Mouse (Mus musculus): ENCODE data around the gene Parvb. TPM values are rescaled to one million over a fixed set of nuclear protein-coding genes. Genes with fewer than 3 reads are reported as not detected.

Parvb gene
- total and polyA plus RNA-seq, 2 experiments from 2014 or later: 10.8 to 26.1 TPM

DNA sequence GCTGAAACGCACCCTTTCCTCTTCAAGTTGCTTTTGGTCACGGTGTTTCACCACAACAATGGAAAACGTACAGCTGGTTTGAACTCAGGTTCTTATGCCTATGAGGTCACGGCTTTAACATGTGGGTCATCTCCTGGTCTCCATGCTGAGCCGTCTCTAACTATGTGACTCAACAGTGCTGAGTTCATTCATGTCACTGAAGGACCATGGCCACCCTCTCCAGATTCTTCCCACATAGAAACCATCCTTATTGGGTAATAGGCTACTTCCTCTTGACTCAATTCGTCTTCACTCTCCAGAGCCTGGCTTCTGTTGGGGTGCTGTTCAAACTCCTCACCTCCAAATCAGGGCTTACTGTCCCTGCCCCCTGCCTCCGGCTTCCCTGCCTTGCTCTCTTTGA, 119.5 kb downstream of the Parvb start:
- H3K9me3 ChIP-seq (replicated peaks; ENCODE audit: control insufficient read depth, low read length): no peaks in the 10 kb centered on the region; the same call in 1 of the 2 replicates
- 78% methylated on average over 7 of the region's 7 CpGs for WGBS
- H3K27ac ChIP-seq (ENCODE audit: low read depth): no peak overlapping the region
- H3K36me3 ChIP-seq (replicated peaks; ENCODE audit: control insufficient read depth, insufficient read depth, low read length): no peaks in the 10 kb centered on the region
- no peak overlapping the region for H3K4me2 ChIP-seq (ENCODE audit: low read depth, low read length)
- no peak for TF ChIP-seq EP300 (IDR thresholded peaks at IDR 0.05; ENCODE audit: low read depth)
- no peak for TF ChIP-seq CTCF (IDR thresholded peaks at IDR 0.05; ENCODE audit: low read depth)
- H3K27me3 ChIP-seq (ENCODE audit: control insufficient read depth, insufficient read depth, low read length): no peaks in the 10 kb centered on the region
- no peak overlapping the region for H3K4me3 ChIP-seq (ENCODE audit: low read depth, low read length)
- no peak for DNase-seq (ENCODE audit: low spot score)
- no peaks in the 10 kb centered on the region for H3K4me1 ChIP-seq (ENCODE audit: control insufficient read depth, insufficient read depth)
- ATAC-seq (ENCODE audit: insufficient read depth, low read depth): no peak
- H3K9ac ChIP-seq (replicated peaks; ENCODE audit: low read depth, low read length): no peak overlapping the region

DNA sequence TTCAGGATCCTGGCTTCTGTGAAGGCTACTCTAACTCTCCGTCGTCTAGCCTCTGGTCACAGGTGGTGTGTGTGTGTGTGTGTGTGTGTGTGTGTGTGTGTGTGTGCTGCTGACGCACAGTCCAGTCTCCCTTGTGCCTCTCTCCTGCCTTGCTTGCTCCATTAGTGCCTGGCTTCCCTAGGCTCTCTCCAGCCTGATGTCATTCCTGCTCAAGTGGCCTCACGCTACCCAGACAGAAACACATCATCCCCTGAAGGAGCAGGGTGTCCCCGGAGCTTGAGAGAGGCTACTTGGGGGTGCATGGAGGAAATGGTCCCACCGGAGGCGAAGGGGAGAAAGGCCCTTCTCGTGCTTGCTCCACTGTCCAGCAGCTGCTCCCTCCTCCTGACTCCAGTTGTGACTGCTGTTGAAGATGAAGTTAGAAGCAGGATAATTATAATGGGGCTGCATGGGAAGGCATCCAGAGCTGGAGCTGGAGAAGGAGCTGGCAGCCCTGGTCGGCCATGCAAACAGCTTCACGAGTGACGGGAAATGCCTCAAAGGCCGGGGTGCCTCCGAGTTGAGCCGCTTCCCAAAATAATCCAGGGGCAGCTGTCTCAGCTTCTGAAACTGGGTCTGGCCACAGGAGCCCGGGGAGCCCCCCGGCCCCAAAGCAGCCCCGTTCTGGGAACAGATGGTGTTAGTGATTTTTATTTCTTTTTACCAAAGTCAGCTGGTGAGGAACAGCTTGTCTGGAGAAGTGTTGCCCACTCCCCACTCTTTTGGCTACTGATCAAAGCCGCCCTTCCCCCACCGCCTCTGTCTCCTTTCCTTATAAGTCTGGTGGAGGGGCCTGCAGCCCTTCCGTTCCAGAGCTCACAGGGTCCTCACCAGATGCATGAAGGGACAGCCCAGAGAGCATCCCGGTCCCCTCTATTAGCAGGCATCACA, 120.3 kb downstream of the Parvb start:
- Histone ChIP-seq H3K27ac (ENCODE audit: low read depth) (no peak overlapping the region), H3K27me3 (ENCODE audit: control insufficient read depth, insufficient read depth, low read length) (no peaks in the 10 kb centered on the region), H3K4me3 (ENCODE audit: low read depth, low read length) (no peak overlapping the region), H3K4me2 (ENCODE audit: low read depth, low read length) (no peak overlapping the region), H3K9me3 (replicated peaks; ENCODE audit: control insufficient read depth, low read length) (no peaks in the 10 kb centered on the region; the same call in 1 of the 2 replicates), H3K9ac (replicated peaks; ENCODE audit: low read depth, low read length) (no peak overlapping the region), H3K4me1 (ENCODE audit: control insufficient read depth, insufficient read depth) (no peaks in the 10 kb centered on the region), H3K36me3 (replicated peaks; ENCODE audit: control insufficient read depth, insufficient read depth, low read length) (no peaks in the 10 kb centered on the region)
- ATAC-seq (ENCODE audit: insufficient read depth, low read depth) (no peak), DNase-seq (ENCODE audit: low spot score) (no peak)
- no peak for TF ChIP-seq CTCF (IDR thresholded peaks at IDR 0.05; ENCODE audit: low read depth)
- no peak for TF ChIP-seq EP300 (IDR thresholded peaks at IDR 0.05; ENCODE audit: low read depth)
- WGBS: 52% methylated on average over 21 of the region's 21 CpGs

DNA sequence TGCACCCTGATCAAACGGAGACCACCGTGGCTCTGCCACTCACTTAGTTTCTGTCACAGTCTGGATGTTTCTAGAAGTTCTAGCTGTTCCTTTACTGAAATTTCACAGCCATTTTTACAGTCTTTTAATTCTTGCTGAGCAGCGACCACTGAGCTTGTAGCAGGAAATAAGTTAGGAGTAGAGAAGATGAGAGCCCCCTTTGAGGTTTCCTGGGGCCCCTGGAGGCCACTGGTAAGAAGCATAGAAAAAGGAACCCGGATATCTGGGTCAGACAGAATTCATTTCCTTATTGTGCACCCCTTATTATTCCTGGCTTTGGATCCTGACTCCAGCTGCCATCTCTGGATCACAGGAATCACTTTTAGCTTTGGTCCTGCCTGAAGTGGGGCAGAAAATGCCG, 123.2 kb downstream of the Parvb start:
- no peak overlapping the region for H3K4me3 ChIP-seq (ENCODE audit: low read depth, low read length)
- ATAC-seq (ENCODE audit: insufficient read depth, low read depth) (no peak), DNase-seq (ENCODE audit: low spot score) (no peak)
- no peak overlapping the region for H3K4me2 ChIP-seq (ENCODE audit: low read depth, low read length)
- H3K9me3 ChIP-seq (replicated peaks; ENCODE audit: control insufficient read depth, low read length): no peaks in the 10 kb centered on the region; the same call in 1 of the 2 replicates
- H3K36me3 ChIP-seq (replicated peaks; ENCODE audit: control insufficient read depth, insufficient read depth, low read length): no peaks in the 10 kb centered on the region
- H3K9ac ChIP-seq (replicated peaks; ENCODE audit: low read depth, low read length): no peak overlapping the region
- H3K4me1 ChIP-seq (ENCODE audit: control insufficient read depth, insufficient read depth): no peaks in the 10 kb centered on the region
- 66% methylated on average over 5 of the region's 5 CpGs for WGBS
- H3K27me3 ChIP-seq (ENCODE audit: control insufficient read depth, insufficient read depth, low read length): no peaks in the 10 kb centered on the region
- H3K27ac ChIP-seq (ENCODE audit: low read depth): no peak overlapping the region
- TF ChIP-seq EP300 (IDR thresholded peaks at IDR 0.05; ENCODE audit: low read depth): no peak
- TF ChIP-seq CTCF (IDR thresholded peaks at IDR 0.05; ENCODE audit: low read depth): no peak

DNA sequence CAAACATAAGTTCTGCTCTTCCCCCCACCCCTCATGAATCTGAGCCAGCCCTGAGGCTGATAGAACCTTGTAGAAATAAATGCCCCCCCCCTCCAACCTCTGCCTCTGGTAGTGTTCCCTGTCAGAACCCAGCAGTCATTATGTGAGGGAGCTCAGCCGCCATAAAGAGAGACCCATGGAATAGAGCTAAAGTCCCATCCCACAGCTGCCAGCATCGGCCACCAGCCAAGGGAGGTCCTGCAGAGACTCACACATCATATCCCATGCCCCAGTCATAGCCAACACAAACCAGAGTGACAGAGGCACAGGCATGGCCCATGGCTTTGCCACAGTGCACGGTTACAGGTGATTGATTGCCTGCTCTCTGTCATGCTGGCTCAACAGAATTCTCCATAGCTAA, 132.9 kb downstream of the Parvb start:
- ATAC-seq (ENCODE audit: insufficient read depth, low read depth) (no peak), DNase-seq (ENCODE audit: low spot score) (no peak)
- Histone ChIP-seq H3K4me1 (ENCODE audit: control insufficient read depth, insufficient read depth) (no peaks in the 10 kb centered on the region), H3K27me3 (ENCODE audit: control insufficient read depth, insufficient read depth, low read length) (no peaks in the 10 kb centered on the region), H3K9me3 (replicated peaks; ENCODE audit: control insufficient read depth, low read length) (0 out of 2 replicates have a peak, but pooled peaks cover 2% of the 10 kb centered on the region), H3K36me3 (replicated peaks; ENCODE audit: control insufficient read depth, insufficient read depth, low read length) (no peaks in the 10 kb centered on the region), H3K4me3 (ENCODE audit: low read depth, low read length) (no peak overlapping the region), H3K4me2 (ENCODE audit: low read depth, low read length) (no peak overlapping the region), H3K9ac (replicated peaks; ENCODE audit: low read depth, low read length) (no peak overlapping the region), H3K27ac (ENCODE audit: low read depth) (no peak overlapping the region)
- no peak for TF ChIP-seq CTCF (IDR thresholded peaks at IDR 0.05; ENCODE audit: low read depth)
- no peak for TF ChIP-seq EP300 (IDR thresholded peaks at IDR 0.05; ENCODE audit: low read depth)
- whole genome bisulfite sequencing: 65% methylated on average over 3 of the region's 3 CpGs

Other genes starting within 250 kb of the Parvb start
- 0.12 TPM in 1 of 2 replicates, not detected in the other for gene Efcab6, start 166.7 kb upstream of the Parvb start, total RNA-seq (2014; rRNA removed; ENCODE audit: low replicate concordance)
- 0.08 TPM in 1 of 2 replicates, not detected in the other for gene Efcab6, start 166.7 kb upstream of the Parvb start, polyA plus RNA-seq (2015; fragmentation: Nextera tagmentation; extraction: Ambion mirVana)
- 0.46 TPM in 1 of 2 replicates, not detected in the other for gene Sult4a1, start 126.3 kb upstream of the Parvb start, total RNA-seq (2014; rRNA removed; ENCODE audit: low replicate concordance)
- gene Sult4a1, start 126.3 kb upstream of the Parvb start, polyA plus RNA-seq (2015; fragmentation: Nextera tagmentation; extraction: Ambion mirVana): 0.18 and 0.29 TPM in 2 replicates
- not detected in 2 replicates for gene Pnpla5, start 108.9 kb upstream of the Parvb start, total RNA-seq (2014; rRNA removed; ENCODE audit: low replicate concordance)
- not detected in 2 replicates for gene Pnpla5, start 108.9 kb upstream of the Parvb start, polyA plus RNA-seq (2015; fragmentation: Nextera tagmentation; extraction: Ambion mirVana)
- not detected in 2 replicates for gene Pnpla3, start 64.2 kb upstream of the Parvb start, total RNA-seq (2014; rRNA removed; ENCODE audit: low replicate concordance)
- gene Pnpla3, start 64.2 kb upstream of the Parvb start, polyA plus RNA-seq (2015; fragmentation: Nextera tagmentation; extraction: Ambion mirVana): 0.32 and 0.48 TPM in 2 replicates
- gene Samm50, start 39.8 kb upstream of the Parvb start, total RNA-seq (2014; rRNA removed; ENCODE audit: low replicate concordance): 34.1 and 42.4 TPM in 2 replicates
- gene Samm50, start 39.8 kb upstream of the Parvb start, polyA plus RNA-seq (2015; fragmentation: Nextera tagmentation; extraction: Ambion mirVana): 201 and 207 TPM in 2 replicates
- 0.11 and 2.2 TPM in 2 replicates for gene Parvg, start 92.0 kb downstream of the Parvb start, total RNA-seq (2014; rRNA removed; ENCODE audit: low replicate concordance)
- 0.68 and 1.2 TPM in 2 replicates for gene Parvg, start 92.0 kb downstream of the Parvb start, polyA plus RNA-seq (2015; fragmentation: Nextera tagmentation; extraction: Ambion mirVana)
- 0.23 and 0.46 TPM in 2 replicates for gene Shisal1, start 215.1 kb downstream of the Parvb start, total RNA-seq (2014; rRNA removed; ENCODE audit: low replicate concordance)
- 0.08 and 0.18 TPM in 2 replicates for gene Shisal1, start 215.1 kb downstream of the Parvb start, polyA plus RNA-seq (2015; fragmentation: Nextera tagmentation; extraction: Ambion mirVana)

Data from heart, postnatal 0 days (tissue).